Mouse (Mus musculus): ENCODE measurements around the gene Oosp3. TPM values are rescaled to one million over a fixed set of nuclear protein-coding genes. Genes with fewer than 3 reads are reported as not detected.

Gene Oosp3
- total RNA-seq (2014; rRNA removed) (not detected in 2 replicates), polyA plus RNA-seq (2015; fragmentation: Nextera tagmentation; extraction: Ambion mirVana) (not detected in 2 replicates)

GRCm38 (mm10) chr19:11696755-11697154, at the start of gene Oosp3:
Oosp3 (plus strand) TSS chr19:11697055.
- Histone ChIP-seq H3K9me3 (ENCODE audit: low read length) (no peaks in the 10 kb centered on the region), H3K4me3 (ENCODE audit: low read depth, low read length) (no peak within 1 kb of the TSS), H3K27ac (ENCODE audit: low read depth, low read length) (no peak within 1 kb of the TSS), H3K4me1 (ENCODE audit: insufficient read depth) (no peaks in the 10 kb centered on the region), H3K9ac (no peak within 1 kb of the TSS), H3K36me3 (ENCODE audit: insufficient read depth) (no peaks in the 10 kb centered on the region), H3K27me3 (ENCODE audit: insufficient read depth, low read length) (no peaks in the 10 kb centered on the region), H3K4me2 (ENCODE audit: low read depth) (no peak within 1 kb of the TSS)
- TF ChIP-seq CTCF (IDR thresholded peaks at IDR 0.05; ENCODE audit: low read depth): no peak
- ATAC-seq (no peak), DNase-seq (no peak)
- WGBS: 85% methylated on average over 2 of the region's 2 CpGs

GRCm38 (mm10) chr19:11649564-11649963, 47.3 kb upstream of the Oosp3 start:
- no peaks in the 10 kb centered on the region for H3K27me3 ChIP-seq (ENCODE audit: insufficient read depth, low read length)
- 0 out of 2 replicates have a peak, but pooled peaks have one; percentile 18 for ATAC-seq
- H3K36me3 ChIP-seq (ENCODE audit: insufficient read depth): no peaks in the 10 kb centered on the region
- H3K27ac ChIP-seq (ENCODE audit: low read depth, low read length): no peak overlapping the region
- no peak for TF ChIP-seq CTCF (IDR thresholded peaks at IDR 0.05; ENCODE audit: low read depth)
- WGBS: 87% methylated on average over 4 of the region's 4 CpGs
- H3K4me3 ChIP-seq (ENCODE audit: low read depth, low read length): no peak overlapping the region
- H3K4me1 ChIP-seq (ENCODE audit: insufficient read depth): no peaks in the 10 kb centered on the region
- no peak overlapping the region for H3K9ac ChIP-seq
- no peak for DNase-seq
- H3K9me3 ChIP-seq (ENCODE audit: low read length): no peaks in the 10 kb centered on the region
- H3K4me2 ChIP-seq (ENCODE audit: low read depth): no peak overlapping the region

- no peak overlapping the region for H3K4me2 ChIP-seq (ENCODE audit: low read depth)
- ATAC-seq (no peak), DNase-seq (no peak)
- 69% methylated on average over 2 of the region's 2 CpGs for WGBS
- no peaks in the 10 kb centered on the region for H3K36me3 ChIP-seq (ENCODE audit: insufficient read depth)
- no peaks in the 10 kb centered on the region for H3K27me3 ChIP-seq (ENCODE audit: insufficient read depth, low read length)
- no peak overlapping the region for H3K4me3 ChIP-seq (ENCODE audit: low read depth, low read length)
- no peak overlapping the region for H3K27ac ChIP-seq (ENCODE audit: low read depth, low read length)
- H3K9ac ChIP-seq: no peak overlapping the region
- no peaks in the 10 kb centered on the region for H3K9me3 ChIP-seq (ENCODE audit: low read length)
- no peak for TF ChIP-seq CTCF (IDR thresholded peaks at IDR 0.05; ENCODE audit: low read depth)
- no peaks in the 10 kb centered on the region for H3K4me1 ChIP-seq (ENCODE audit: insufficient read depth)
These were observed 37.7 kb upstream of the Oosp3 start for GRCm38 (mm10) chr19:11659142-11659541.

GRCm38 (mm10) chr19:11660459-11660858, 36.4 kb upstream of the Oosp3 start, which contains the start of gene Oosp2:
Oosp2 (minus strand) TSS chr19:11660559.
- Histone ChIP-seq H3K36me3 (ENCODE audit: insufficient read depth) (no peaks in the 10 kb centered on the region), H3K9me3 (ENCODE audit: low read length) (no peaks in the 10 kb centered on the region), H3K27ac (ENCODE audit: low read depth, low read length) (no peak within 1 kb of the TSS), H3K4me1 (ENCODE audit: insufficient read depth) (no peaks in the 10 kb centered on the region), H3K9ac (no peak within 1 kb of the TSS), H3K4me2 (ENCODE audit: low read depth) (no peak within 1 kb of the TSS), H3K4me3 (ENCODE audit: low read depth, low read length) (no peak within 1 kb of the TSS), H3K27me3 (ENCODE audit: insufficient read depth, low read length) (no peaks in the 10 kb centered on the region)
- ATAC-seq: no peak
- WGBS: 93% methylated on average over 5 of the region's 5 CpGs
- no peak for TF ChIP-seq CTCF (IDR thresholded peaks at IDR 0.05; ENCODE audit: low read depth)
- DNase-seq: no peak

- H3K9ac ChIP-seq: no peak overlapping the region
- no peak overlapping the region for H3K27ac ChIP-seq (ENCODE audit: low read depth, low read length)
- H3K9me3 ChIP-seq (ENCODE audit: low read length): no peaks in the 10 kb centered on the region
- DNase-seq (no peak), ATAC-seq (no peak)
- H3K36me3 ChIP-seq (ENCODE audit: insufficient read depth): no peaks in the 10 kb centered on the region
- no peak overlapping the region for H3K4me3 ChIP-seq (ENCODE audit: low read depth, low read length)
- TF ChIP-seq CTCF (IDR thresholded peaks at IDR 0.05; ENCODE audit: low read depth): no peak
- no peaks in the 10 kb centered on the region for H3K27me3 ChIP-seq (ENCODE audit: insufficient read depth, low read length)
- no peaks in the 10 kb centered on the region for H3K4me1 ChIP-seq (ENCODE audit: insufficient read depth)
- H3K4me2 ChIP-seq (ENCODE audit: low read depth): no peak overlapping the region
These were observed 35.3 kb upstream of the Oosp3 start for GRCm38 (mm10) chr19:11661562-11661961.

- WGBS: 70% methylated on average over 5 of the region's 5 CpGs
- no peak within 1 kb of the TSS for H3K27ac ChIP-seq (ENCODE audit: low read depth, low read length)
- no peak within 1 kb of the TSS for H3K9ac ChIP-seq
- H3K9me3 ChIP-seq (ENCODE audit: low read length): no peaks in the 10 kb centered on the region
- ATAC-seq (no peak), DNase-seq (no peak)
- no peaks in the 10 kb centered on the region for H3K36me3 ChIP-seq (ENCODE audit: insufficient read depth)
- no peak for TF ChIP-seq CTCF (IDR thresholded peaks at IDR 0.05; ENCODE audit: low read depth)
- no peaks in the 10 kb centered on the region for H3K4me1 ChIP-seq (ENCODE audit: insufficient read depth)
- no peak within 1 kb of the TSS for H3K4me2 ChIP-seq (ENCODE audit: low read depth)
- H3K4me3 ChIP-seq (ENCODE audit: low read depth, low read length): no peak within 1 kb of the TSS
- no peaks in the 10 kb centered on the region for H3K27me3 ChIP-seq (ENCODE audit: insufficient read depth, low read length)
These were observed 6.0 kb upstream of the Oosp3 start, which contains the start of gene Oosp1 for GRCm38 (mm10) chr19:11690839-11691238. Oosp1 (minus strand) TSS chr19:11691150.

- H3K27ac ChIP-seq (ENCODE audit: low read depth, low read length): no peak overlapping the region
- H3K9ac ChIP-seq: no peak overlapping the region
- no peak for DNase-seq
- no peaks in the 10 kb centered on the region for H3K27me3 ChIP-seq (ENCODE audit: insufficient read depth, low read length)
- H3K4me3 ChIP-seq (ENCODE audit: low read depth, low read length): no peak overlapping the region
- H3K36me3 ChIP-seq (ENCODE audit: insufficient read depth): no peaks in the 10 kb centered on the region
- no peak for TF ChIP-seq CTCF (IDR thresholded peaks at IDR 0.05; ENCODE audit: low read depth)
- 59% methylated on average over 1 of the region's 1 CpGs for WGBS
- no peak overlapping the region for H3K4me2 ChIP-seq (ENCODE audit: low read depth)
- no peaks in the 10 kb centered on the region for H3K9me3 ChIP-seq (ENCODE audit: low read length)
- no peak for ATAC-seq
- no peaks in the 10 kb centered on the region for H3K4me1 ChIP-seq (ENCODE audit: insufficient read depth)
These were observed 5.4 kb upstream of the Oosp3 start for GRCm38 (mm10) chr19:11691454-11691853.

Measured in forebrain, postnatal 0 days (tissue).